Mouse (Mus musculus): ENCODE measurements around the gene Map3k5. TPM values are rescaled to one million over a fixed set of nuclear protein-coding genes. Genes with fewer than 3 reads are reported as not detected.

The Map3k5 gene
- polyA plus RNA-seq, 1 experiment from 2014 or later, result 1.9 TPM

DNA sequence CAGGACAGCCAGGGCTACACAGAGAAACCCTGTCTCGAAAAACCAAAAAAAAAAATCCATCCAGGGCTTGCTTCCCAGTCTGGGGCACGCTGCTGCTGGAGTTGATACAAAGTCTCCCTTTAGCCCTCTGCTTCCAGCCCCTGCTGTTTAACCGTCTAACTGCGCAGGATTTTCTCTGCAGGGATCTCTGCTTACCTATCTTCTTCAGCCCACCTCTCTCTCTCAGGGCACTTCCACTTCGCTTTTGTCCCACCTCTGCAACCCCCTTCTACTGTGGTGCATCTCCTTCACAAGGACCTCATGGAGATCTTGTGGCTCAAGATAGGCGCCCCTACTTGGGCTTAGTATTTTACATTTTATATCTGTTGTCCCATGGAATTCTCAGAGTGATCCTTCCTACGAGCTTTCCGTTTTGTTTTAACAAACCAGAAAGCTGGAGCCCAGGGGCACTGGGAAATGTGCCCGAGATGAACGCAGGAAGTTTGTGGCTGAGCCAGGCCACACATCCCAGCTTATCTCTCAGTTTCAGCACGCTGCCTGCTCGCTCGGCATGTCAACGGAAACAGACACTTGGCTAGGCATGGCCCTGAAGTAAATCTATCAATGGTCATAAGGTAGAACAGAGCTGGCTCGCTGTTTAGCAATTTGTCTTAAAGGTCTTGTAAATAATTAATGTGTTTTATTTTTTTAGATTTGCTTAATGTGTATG lies 201.2 kb downstream of the Map3k5 start:
- Histone ChIP-seq H3K9me3 (no peaks in the 10 kb centered on the region), H3K27me3 (no peaks in the 10 kb centered on the region), H3K4me2 (no peak overlapping the region), H3K4me1 (no peaks in the 10 kb centered on the region), H3K4me3 (no peak overlapping the region), H3K27ac (no peak overlapping the region), H3K9ac (no peak overlapping the region), H3K36me3 (no peaks in the 10 kb centered on the region)
- 58% methylated on average over 15 of the region's 15 CpGs for WGBS
- ATAC-seq (ENCODE audit: borderline replicate concordance, extremely low read depth, low FRiP score, low TSS enrichment), result no peak

DNA sequence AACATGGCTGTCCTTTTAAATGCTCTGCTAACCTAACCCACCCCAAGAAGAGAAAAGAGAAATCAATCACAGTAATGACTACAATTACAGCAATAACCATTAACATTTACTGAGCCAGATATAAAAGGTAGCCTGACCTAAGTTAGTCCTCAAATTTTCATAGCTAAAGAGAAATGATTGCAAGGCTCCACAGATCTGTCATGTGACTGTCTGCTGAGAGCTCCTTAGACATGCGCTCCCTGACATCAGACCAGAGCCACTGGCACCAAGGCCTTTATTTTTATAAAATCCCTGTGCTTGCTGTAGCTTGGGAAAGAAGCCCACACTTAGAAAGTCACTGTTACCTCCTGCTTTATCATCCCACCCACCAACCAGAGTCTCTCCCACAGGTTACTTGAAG lies 202.2 kb downstream of the Map3k5 start:
- no peak for ATAC-seq (ENCODE audit: borderline replicate concordance, extremely low read depth, low FRiP score, low TSS enrichment)
- H3K4me3 ChIP-seq, result no peak overlapping the region
- no peaks in the 10 kb centered on the region for H3K9me3 ChIP-seq
- no peak overlapping the region for H3K4me2 ChIP-seq
- H3K4me1 ChIP-seq, result no peaks in the 10 kb centered on the region
- no peaks in the 10 kb centered on the region for H3K36me3 ChIP-seq
- WGBS, result 82% methylated on average over 1 of the region's 1 CpGs
- H3K27ac ChIP-seq, result no peak overlapping the region
- no peaks in the 10 kb centered on the region for H3K27me3 ChIP-seq
- H3K9ac ChIP-seq, result no peak overlapping the region

DNA sequence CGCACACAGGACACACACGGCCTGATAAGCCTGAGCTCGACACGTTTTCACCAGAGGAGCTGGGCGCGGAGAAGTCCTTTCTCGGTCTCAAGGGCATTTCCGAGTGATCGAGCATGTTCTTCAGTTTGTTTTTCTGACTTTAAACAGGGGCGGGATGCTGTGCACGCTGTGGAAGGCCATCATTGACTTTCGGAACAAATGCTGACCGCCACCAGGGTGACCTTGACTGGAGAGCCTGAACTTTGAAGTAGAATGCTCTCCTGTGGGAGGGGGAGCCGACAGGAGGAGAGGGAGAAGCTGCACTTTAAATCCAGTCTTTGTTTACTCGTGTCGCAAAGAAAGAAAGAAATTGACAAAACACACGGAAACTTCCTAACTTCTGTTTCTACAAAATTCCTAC lies 207.1 kb downstream of the Map3k5 start:
- H3K4me1 ChIP-seq, result no peaks in the 10 kb centered on the region
- H3K9ac ChIP-seq, result no peak overlapping the region
- H3K4me2 ChIP-seq, result no peak overlapping the region
- no peaks in the 10 kb centered on the region for H3K9me3 ChIP-seq
- no peaks in the 10 kb centered on the region for H3K36me3 ChIP-seq
- WGBS, result 40% methylated on average over 17 of the region's 17 CpGs
- no peak overlapping the region for H3K27ac ChIP-seq
- ATAC-seq (ENCODE audit: borderline replicate concordance, extremely low read depth, low FRiP score, low TSS enrichment), result no peak
- no peak overlapping the region for H3K4me3 ChIP-seq
- 0 out of 2 replicates have a peak, but pooled peaks cover 1% of the 10 kb centered on the region for H3K27me3 ChIP-seq

DNA sequence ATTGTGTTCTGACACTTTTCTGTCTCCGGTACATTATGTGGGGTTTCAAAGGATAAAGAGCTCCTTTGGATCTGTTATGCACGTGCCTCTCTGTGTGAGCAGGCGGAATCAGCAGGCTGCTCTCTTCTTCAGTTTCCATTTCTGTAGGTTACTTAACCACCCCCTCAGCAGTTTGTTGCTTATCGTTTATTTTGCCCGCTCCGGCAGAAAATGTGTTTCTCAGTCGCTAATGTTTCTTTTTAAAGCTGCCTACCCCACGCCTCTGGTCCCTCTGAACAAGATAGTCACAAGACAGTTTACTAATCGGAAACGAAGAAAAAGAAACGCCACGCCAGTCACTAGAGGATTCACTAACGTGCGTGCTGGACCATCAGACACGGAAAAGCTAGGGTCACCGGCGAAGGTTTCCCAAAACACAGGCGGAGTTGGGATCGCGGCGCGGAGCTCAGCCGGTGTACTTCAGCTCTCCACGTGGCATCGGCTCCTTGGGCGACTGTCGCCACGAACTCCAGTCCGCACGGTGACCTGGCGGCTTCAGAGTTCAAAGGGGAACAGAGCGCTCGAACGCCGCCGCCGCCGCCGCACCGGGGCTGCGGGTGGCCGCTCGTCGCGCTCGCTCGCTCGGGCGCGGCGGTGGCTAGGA lies 214.0 kb downstream of the Map3k5 start, which contains the start of gene Map7:
TSS of gene Map7 (plus strand) at position 342 of the 643 bp plus-strand sequence.
- ATAC-seq (ENCODE audit: borderline replicate concordance, extremely low read depth, low FRiP score, low TSS enrichment), result no peak
- peak within 1 kb of the TSS; percentile 95 for H3K4me2 ChIP-seq
- H3K4me3 ChIP-seq, result peak within 1 kb of the TSS; percentile 69
- H3K4me1 ChIP-seq, result 0 out of 2 replicates have a peak, but pooled peaks cover 11% of the 10 kb centered on the region
- H3K27ac ChIP-seq, result peak within 1 kb of the TSS; percentile 56
- peak within 1 kb of the TSS; percentile 68 for H3K9ac ChIP-seq
- no peaks in the 10 kb centered on the region for H3K9me3 ChIP-seq
- H3K27me3 ChIP-seq, result peaks cover 38% of the 10 kb centered on the region
- 3% methylated on average over 51 of the region's 51 CpGs for WGBS
- no peaks in the 10 kb centered on the region for H3K36me3 ChIP-seq

DNA sequence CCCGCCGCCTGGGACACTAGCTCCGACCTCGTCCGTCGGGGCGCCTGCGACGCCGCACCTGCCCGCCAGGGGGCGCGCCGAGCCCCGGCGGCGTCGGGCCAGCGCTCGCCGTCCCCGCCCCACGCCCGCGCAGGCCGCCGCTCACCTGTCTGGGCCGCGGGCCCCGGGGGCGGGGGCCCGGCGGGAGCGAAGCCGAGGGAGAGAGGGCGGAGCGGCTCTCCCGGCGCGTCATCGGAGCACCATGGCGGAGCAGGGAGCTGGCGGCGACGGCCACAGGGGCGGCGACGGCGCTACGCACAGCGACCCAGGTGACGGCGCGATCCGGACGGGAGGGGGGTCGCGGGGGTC lies 214.5 kb downstream of the Map3k5 start:
- Histone ChIP-seq H3K4me3 (peak overlapping the region; percentile 69), H3K4me2 (peak overlapping the region; percentile 95), H3K27me3 (peaks cover 38% of the 10 kb centered on the region), H3K4me1 (0 out of 2 replicates have a peak, but pooled peaks cover 11% of the 10 kb centered on the region), H3K9me3 (no peaks in the 10 kb centered on the region), H3K36me3 (no peaks in the 10 kb centered on the region), H3K9ac (peak overlapping the region; percentile 68), H3K27ac (0 out of 2 replicates have a peak overlapping the region, but pooled peaks have one; percentile 56)
- peak; percentile 85 for ATAC-seq (ENCODE audit: borderline replicate concordance, extremely low read depth, low FRiP score, low TSS enrichment)
- 3% methylated on average over 29 of the region's 58 CpGs for WGBS

DNA sequence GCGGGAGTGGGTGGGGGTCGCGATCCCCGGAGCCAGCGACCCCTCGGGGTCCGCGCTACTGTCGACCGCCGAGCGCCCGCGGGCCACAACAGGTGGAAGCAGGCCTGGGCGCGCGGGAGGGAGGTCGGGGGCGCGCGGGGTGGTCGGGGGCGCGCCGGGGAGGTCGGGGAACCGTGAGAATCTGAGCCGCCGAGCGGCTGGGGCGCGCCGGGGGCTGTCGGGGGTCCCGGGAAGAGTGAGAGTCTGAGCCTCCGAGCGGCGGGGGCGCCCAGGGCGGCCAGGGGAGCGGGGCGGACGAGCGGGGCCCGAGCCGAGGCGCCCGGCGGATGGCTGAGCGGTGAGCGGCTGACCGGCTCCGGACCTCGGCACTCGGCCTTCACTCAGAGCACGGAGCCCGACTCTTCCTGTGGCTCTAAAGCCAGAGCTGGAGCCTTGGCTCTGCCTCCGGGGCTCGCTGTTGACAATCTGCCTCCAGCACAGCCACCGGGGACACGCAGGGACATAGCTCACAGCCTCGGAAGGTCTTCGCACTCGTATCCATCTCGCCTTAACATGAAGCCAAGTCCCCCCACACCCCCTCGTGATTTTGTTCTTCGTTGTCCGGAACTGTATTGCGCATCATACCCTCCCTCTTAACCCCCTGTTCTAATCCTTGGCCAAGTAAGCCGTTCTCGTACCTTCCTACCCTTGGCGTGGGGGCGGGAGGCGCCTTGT lies 215.0 kb downstream of the Map3k5 start:
- Histone ChIP-seq H3K4me2 (peak overlapping the region; percentile 95), H3K9me3 (no peaks in the 10 kb centered on the region), H3K4me1 (0 out of 2 replicates have a peak, but pooled peaks cover 11% of the 10 kb centered on the region), H3K27me3 (peaks cover 38% of the 10 kb centered on the region), H3K36me3 (no peaks in the 10 kb centered on the region), H3K27ac (peak overlapping the region; percentile 56), H3K9ac (peak overlapping the region; percentile 68), H3K4me3 (peak overlapping the region; percentile 69)
- ATAC-seq (ENCODE audit: borderline replicate concordance, extremely low read depth, low FRiP score, low TSS enrichment), result peak; percentile 75
- WGBS, result under 1% methylated on average over 34 of the region's 74 CpGs

DNA sequence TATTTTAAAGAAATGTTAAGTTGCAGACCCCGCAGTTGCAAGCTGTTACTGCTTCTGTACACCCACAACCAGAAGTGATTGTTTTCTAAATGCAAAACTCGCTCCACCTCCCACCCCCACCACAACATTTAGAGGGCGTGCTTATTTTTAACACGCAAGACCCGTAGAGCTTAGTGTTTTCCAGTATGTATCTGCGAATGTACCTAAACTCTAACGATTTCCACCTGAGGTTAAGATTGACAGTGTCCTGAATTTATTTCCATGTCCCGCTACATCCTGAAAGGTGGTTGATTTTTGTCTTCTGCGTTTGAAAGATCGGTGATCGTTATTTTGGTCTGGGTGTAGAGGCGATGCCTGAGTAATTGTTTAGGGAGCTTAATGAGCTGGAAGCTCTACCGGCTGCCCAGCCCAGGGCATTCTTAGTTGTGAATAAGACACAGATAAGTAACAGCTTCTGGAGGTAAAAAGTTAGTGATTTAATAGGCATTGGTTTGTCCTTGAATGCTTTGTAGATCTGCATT lies 215.6 kb downstream of the Map3k5 start:
- no peaks in the 10 kb centered on the region for H3K36me3 ChIP-seq
- peak overlapping the region; percentile 95 for H3K4me2 ChIP-seq
- no peaks in the 10 kb centered on the region for H3K9me3 ChIP-seq
- peaks cover 38% of the 10 kb centered on the region for H3K27me3 ChIP-seq
- no peak for ATAC-seq (ENCODE audit: borderline replicate concordance, extremely low read depth, low FRiP score, low TSS enrichment)
- 6% methylated on average over 13 of the region's 13 CpGs for WGBS
- 0 out of 2 replicates have a peak, but pooled peaks cover 11% of the 10 kb centered on the region for H3K4me1 ChIP-seq
- H3K4me3 ChIP-seq, result peak overlapping the region; percentile 69
- 0 out of 2 replicates have a peak overlapping the region, but pooled peaks have one; percentile 56 for H3K27ac ChIP-seq
- H3K9ac ChIP-seq, result peak overlapping the region; percentile 68

DNA sequence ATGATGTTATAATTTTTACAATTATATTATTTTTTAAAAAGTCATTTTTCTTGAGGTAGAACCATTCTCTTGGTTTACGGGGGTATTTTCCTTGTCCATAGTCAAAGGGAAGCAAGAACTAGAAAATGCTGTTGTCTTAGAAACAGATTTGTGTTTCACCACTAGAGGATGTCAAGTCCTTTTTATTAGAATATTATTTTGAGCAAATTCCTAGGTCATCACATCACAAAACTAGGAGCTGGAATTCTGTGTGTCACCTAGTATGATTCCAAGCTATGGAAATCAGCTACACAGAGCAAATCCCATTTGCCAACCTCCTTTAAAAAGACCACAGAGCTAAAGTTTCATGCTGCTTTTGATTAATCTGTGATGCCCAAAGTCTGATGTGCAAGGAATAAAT lies 217.9 kb downstream of the Map3k5 start:
- no peak overlapping the region for H3K9ac ChIP-seq
- 94% methylated on average over 1 of the region's 1 CpGs for WGBS

DNA sequence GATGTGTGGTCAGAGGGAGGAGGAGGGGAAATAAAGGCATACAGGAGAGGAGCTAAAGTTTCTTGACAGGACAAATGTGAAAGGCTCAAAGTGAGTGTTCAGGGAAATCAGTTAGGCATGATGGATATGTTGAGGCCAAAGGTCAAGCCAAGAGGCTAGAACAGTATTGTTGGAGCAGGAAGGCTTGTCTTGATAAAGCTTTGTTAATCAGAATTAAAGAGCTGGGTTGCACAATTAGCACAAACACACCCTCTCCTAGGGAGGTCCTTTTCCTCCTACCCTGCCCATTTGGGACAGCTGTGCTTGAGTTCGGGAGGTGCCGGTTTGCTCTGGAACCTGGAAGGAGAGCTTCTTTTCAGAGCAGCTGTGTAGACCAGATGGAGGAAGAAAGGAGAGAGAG lies 219.2 kb downstream of the Map3k5 start:
- 66% methylated on average over 2 of the region's 2 CpGs for WGBS
- Histone ChIP-seq H3K36me3 (no peaks in the 10 kb centered on the region), H3K9ac (no peak overlapping the region), H3K4me3 (no peak overlapping the region), H3K9me3 (no peaks in the 10 kb centered on the region), H3K4me1 (0 out of 2 replicates have a peak, but pooled peaks cover 8% of the 10 kb centered on the region), H3K27ac (no peak overlapping the region), H3K4me2 (no peak overlapping the region), H3K27me3 (peaks cover 15% of the 10 kb centered on the region)
- no peak for ATAC-seq (ENCODE audit: borderline replicate concordance, extremely low read depth, low FRiP score, low TSS enrichment)

More for the DNA sequence above, 217.9 kb downstream of the Map3k5 start:
- 0 out of 2 replicates have a peak, but pooled peaks cover 11% of the 10 kb centered on the region for H3K4me1 ChIP-seq
- H3K27ac ChIP-seq, result no peak overlapping the region
- ATAC-seq (ENCODE audit: borderline replicate concordance, extremely low read depth, low FRiP score, low TSS enrichment), result no peak
- H3K36me3 ChIP-seq, result no peaks in the 10 kb centered on the region
- H3K27me3 ChIP-seq, result peaks cover 29% of the 10 kb centered on the region
- no peak overlapping the region for H3K4me2 ChIP-seq
- no peak overlapping the region for H3K4me3 ChIP-seq
- no peaks in the 10 kb centered on the region for H3K9me3 ChIP-seq

DNA sequence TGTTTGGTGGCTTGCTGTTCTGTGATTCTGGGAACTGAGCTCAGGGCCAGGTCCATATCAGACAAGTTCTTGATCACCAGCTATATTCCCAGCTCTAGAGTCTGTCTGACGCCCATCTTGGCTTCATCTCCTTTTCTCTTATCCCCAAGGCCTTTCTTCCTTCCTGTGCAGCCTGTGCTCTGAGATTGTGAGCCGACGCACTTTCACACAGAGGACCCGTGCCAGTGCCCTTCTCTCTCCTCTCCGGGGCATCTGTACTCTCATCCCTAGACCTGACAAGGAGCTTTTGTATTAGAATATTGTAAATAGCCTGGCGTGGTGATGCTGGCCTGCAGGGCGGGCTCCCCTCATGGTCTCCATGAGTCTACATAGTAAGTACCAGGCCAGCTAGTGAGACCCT lies 221.1 kb downstream of the Map3k5 start:
- Histone ChIP-seq H3K9me3 (no peaks in the 10 kb centered on the region), H3K4me3 (no peak overlapping the region), H3K9ac (no peak overlapping the region), H3K36me3 (no peaks in the 10 kb centered on the region), H3K4me1 (no peaks in the 10 kb centered on the region), H3K27ac (no peak overlapping the region), H3K4me2 (no peak overlapping the region), H3K27me3 (peaks cover 7% of the 10 kb centered on the region)
- WGBS, result 77% methylated on average over 7 of the region's 7 CpGs
- no peak for ATAC-seq (ENCODE audit: borderline replicate concordance, extremely low read depth, low FRiP score, low TSS enrichment)

DNA sequence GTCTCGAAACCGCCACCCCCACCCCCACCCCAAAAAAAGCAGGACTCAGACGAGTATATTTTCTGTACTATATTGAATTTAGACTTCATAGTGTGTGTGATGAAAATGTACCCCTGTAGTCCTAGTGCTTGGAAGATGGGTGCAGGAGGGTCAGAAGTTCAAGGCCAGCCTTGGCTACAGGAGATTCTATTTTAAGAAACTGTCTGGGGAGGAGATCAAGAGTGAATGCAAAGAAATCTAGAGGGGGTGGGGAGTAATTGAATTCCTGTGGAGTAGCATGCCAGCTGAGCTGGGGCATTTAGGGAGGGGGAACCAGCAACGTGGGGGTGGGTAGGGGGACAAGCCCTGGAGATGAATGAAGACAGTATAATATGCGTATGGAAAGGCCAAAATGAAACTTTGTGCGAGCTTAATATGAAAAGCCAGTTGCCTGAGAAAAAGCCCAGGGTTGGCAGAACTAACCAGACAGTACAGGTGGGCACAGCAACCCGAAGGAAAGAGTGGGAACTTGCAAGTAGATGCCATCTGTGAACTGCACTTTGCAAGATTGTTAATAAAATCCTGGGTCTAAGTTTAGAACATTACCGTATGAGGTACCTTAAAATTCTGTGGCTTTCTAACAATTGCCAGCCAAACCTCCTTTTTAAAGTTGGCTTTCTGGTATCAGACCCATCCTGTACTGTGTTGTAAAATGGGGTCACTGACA lies 222.9 kb downstream of the Map3k5 start:
- no peaks in the 10 kb centered on the region for H3K27me3 ChIP-seq
- no peak overlapping the region for H3K4me3 ChIP-seq
- no peak overlapping the region for H3K4me2 ChIP-seq
- H3K9me3 ChIP-seq, result no peaks in the 10 kb centered on the region
- no peaks in the 10 kb centered on the region for H3K36me3 ChIP-seq
- no peak for ATAC-seq (ENCODE audit: borderline replicate concordance, extremely low read depth, low FRiP score, low TSS enrichment)
- H3K4me1 ChIP-seq, result no peaks in the 10 kb centered on the region
- H3K27ac ChIP-seq, result no peak overlapping the region
- H3K9ac ChIP-seq, result no peak overlapping the region
- 76% methylated on average over 8 of the region's 8 CpGs for WGBS

All from lung, embryonic 15.5 days (tissue).